Mouse (Mus musculus) forebrain, postnatal 0 days (tissue): Measurements from ENCODE around the gene Cdkn1c. TPM values are rescaled to one million over a fixed set of nuclear protein-coding genes. Genes with fewer than 3 reads are reported as not detected.

Source experiments
- ATAC-seq: fragments of 200-750 bp; cut with Nextera tagmentation; 2 replicates; pipeline ENCODE4 v1.8.0; 2017; ENCODE audit warnings: mild to moderate bottlenecking, moderate library complexity
- DNase-seq: peaks from one replicate; pipeline ENCODE4 v3.0.0-alpha.2; 2015
- H3K27ac ChIP-seq: fragments of 300-500 bp; sonication (generic); 2 replicates; pipeline ENCODE4 v1.5.1; 2014; ENCODE audit warnings: low read depth, mild to moderate bottlenecking, antibody characterized with exemption, low read length, moderate library complexity, mixed read lengths
- H3K27me3 ChIP-seq: fragments of 300-500 bp; sonication (generic); 2 replicates; pipeline ENCODE4 v1.6.1; 2014; ENCODE audit warnings: mild to moderate bottlenecking, low read length, mixed read lengths; ENCODE audit not compliant: insufficient read depth
- H3K36me3 ChIP-seq: fragments of 300-500 bp; sonication (generic); 2 replicates; pipeline ENCODE4 v1.6.1; 2014; ENCODE audit warnings: mild to moderate bottlenecking, moderate library complexity; ENCODE audit not compliant: insufficient read depth
- H3K4me1 ChIP-seq: fragments of 300-500 bp; sonication (generic); 2 replicates; pipeline ENCODE4 v1.6.1; 2014; ENCODE audit warnings: antibody characterized with exemption; ENCODE audit not compliant: insufficient read depth
- H3K4me2 ChIP-seq: fragments of 300-500 bp; sonication (generic); 2 replicates; pipeline ENCODE4 v1.6.1; 2014; ENCODE audit warnings: low read depth, mild to moderate bottlenecking, moderate library complexity
- H3K4me3 ChIP-seq: fragments of 300-500 bp; sonication (generic); 2 replicates; pipeline ENCODE4 v1.5.1; 2014; ENCODE audit warnings: low read depth, low read length, mixed read lengths
- H3K9ac ChIP-seq: fragments of 300-500 bp; sonication (generic); 2 replicates; pipeline ENCODE4 v1.6.1; 2014; ENCODE audit warnings: mild to moderate bottlenecking
- H3K9me3 ChIP-seq: fragments of 300-500 bp; sonication (generic); 2 replicates; pipeline ENCODE4 v1.6.1; 2016; ENCODE audit warnings: low read length
- CTCF ChIP-seq: sonication (generic); IDR thresholded peaks from 2 replicates; pipeline ENCODE4 v1.5.1; 2016; ENCODE audit warnings: antibody characterized with exemption, control low read depth, low read depth
- WGBS: fragments of 180-500 bp; shearing (Covaris S2); extraction: QIAGEN DNeasy Blood & Tissue Kit; methylation state at CpG from one replicate; pipeline ENCODE4 v1.1.7; 2014; 5-methylcytosine and 5-hydroxymethylcytosine counted together
- polyA plus RNA-seq: library from polyadenylated mRNA; unstranded; fragments of >200 nt; fragmentation: Nextera tagmentation; extraction: Ambion mirVana; gene quantifications from 2 replicates; pipeline ENCODE4 v1.2.1, GENCODE M21; 2015
- total RNA-seq: library from RNA; depleted of rRNA; stranded (reverse); fragments of >200 nt; gene quantifications from 2 replicates; pipeline ENCODE4 v1.2.3, GENCODE M21; 2014

Gene Cdkn1c
- total and polyA plus RNA-seq, 2 experiments from 2014 or later: 119 to 123 TPM

GRCm38 (mm10) chr7:143489735-143490134, 28.9 kb upstream of the Cdkn1c start:
- no peak for DNase-seq
- Histone ChIP-seq H3K36me3 (no peaks in the 10 kb centered on the region), H3K27me3 (no peaks in the 10 kb centered on the region), H3K27ac (no peak overlapping the region), H3K4me2 (no peak overlapping the region), H3K4me1 (no peaks in the 10 kb centered on the region), H3K4me3 (no peak overlapping the region), H3K9me3 (no peaks in the 10 kb centered on the region), H3K9ac (no peak overlapping the region)
- no peak for TF ChIP-seq CTCF
- 83% methylated on average over 6 of the region's 6 CpGs for WGBS
- no peak for ATAC-seq

- no peak overlapping the region for H3K9ac ChIP-seq
- WGBS: 16% methylated on average over 6 of the region's 6 CpGs
- no peaks in the 10 kb centered on the region for H3K9me3 ChIP-seq
- no peak for TF ChIP-seq CTCF
- no peaks in the 10 kb centered on the region for H3K4me1 ChIP-seq
- DNase-seq: no peak
- H3K27me3 ChIP-seq: no peaks in the 10 kb centered on the region
- no peaks in the 10 kb centered on the region for H3K36me3 ChIP-seq
- H3K27ac ChIP-seq: no peak overlapping the region
- no peak for ATAC-seq
- H3K4me2 ChIP-seq: no peak overlapping the region
- H3K4me3 ChIP-seq: no peak overlapping the region
Measured at GRCm38 (mm10) chr7:143482541-143482940, 21.7 kb upstream of the Cdkn1c start.

GRCm38 (mm10) chr7:143481806-143482387, 21.0 kb upstream of the Cdkn1c start:
- DNase-seq: no peak
- WGBS: 47% methylated on average over 5 of the region's 5 CpGs
- Histone ChIP-seq H3K9me3 (no peaks in the 10 kb centered on the region), H3K4me2 (no peak overlapping the region), H3K9ac (no peak overlapping the region), H3K4me1 (no peaks in the 10 kb centered on the region), H3K4me3 (no peak overlapping the region), H3K27ac (no peak overlapping the region), H3K36me3 (no peaks in the 10 kb centered on the region), H3K27me3 (no peaks in the 10 kb centered on the region)
- no peak for ATAC-seq
- TF ChIP-seq CTCF: no peak

- peak; percentile 34 for DNase-seq
- no peak for ATAC-seq
- 43% methylated on average over 13 of the region's 13 CpGs for WGBS
Measured at GRCm38 (mm10) chr7:143480498-143480897, 19.6 kb upstream of the Cdkn1c start.

GRCm38 (mm10) chr7:143477800-143478199, 16.9 kb upstream of the Cdkn1c start:
- no peak for ATAC-seq
- Histone ChIP-seq H3K4me3 (no peak overlapping the region), H3K4me1 (no peaks in the 10 kb centered on the region), H3K36me3 (no peaks in the 10 kb centered on the region), H3K4me2 (no peak overlapping the region), H3K9me3 (no peaks in the 10 kb centered on the region), H3K27me3 (no peaks in the 10 kb centered on the region), H3K27ac (no peak overlapping the region), H3K9ac (no peak overlapping the region)
- 85% methylated on average over 5 of the region's 5 CpGs for WGBS
- TF ChIP-seq CTCF: no peak
- no peak for DNase-seq

More at GRCm38 (mm10) chr7:143480498-143480897, 19.6 kb upstream of the Cdkn1c start:
- no peak overlapping the region for H3K9ac ChIP-seq
- H3K9me3 ChIP-seq: no peaks in the 10 kb centered on the region
- H3K4me2 ChIP-seq: no peak overlapping the region
- H3K27me3 ChIP-seq: no peaks in the 10 kb centered on the region
- peak; percentile 58 for TF ChIP-seq CTCF
- no peak overlapping the region for H3K4me3 ChIP-seq
- no peak overlapping the region for H3K27ac ChIP-seq
- no peaks in the 10 kb centered on the region for H3K36me3 ChIP-seq
- no peaks in the 10 kb centered on the region for H3K4me1 ChIP-seq

GRCm38 (mm10) chr7:143476702-143477335, 16.0 kb upstream of the Cdkn1c start:
- no peak overlapping the region for H3K9ac ChIP-seq
- H3K4me3 ChIP-seq: no peak overlapping the region
- H3K4me1 ChIP-seq: no peaks in the 10 kb centered on the region
- 87% methylated on average over 3 of the region's 3 CpGs for WGBS
- H3K36me3 ChIP-seq: no peaks in the 10 kb centered on the region
- ATAC-seq (no peak), DNase-seq (no peak)
- H3K27ac ChIP-seq: no peak overlapping the region
- no peak for TF ChIP-seq CTCF
- H3K9me3 ChIP-seq: no peaks in the 10 kb centered on the region
- H3K27me3 ChIP-seq: no peaks in the 10 kb centered on the region
- no peak overlapping the region for H3K4me2 ChIP-seq

GRCm38 (mm10) chr7:143475876-143476275, 15.0 kb upstream of the Cdkn1c start:
- DNase-seq (no peak), ATAC-seq (no peak)
- Histone ChIP-seq H3K4me2 (no peak overlapping the region), H3K4me1 (no peaks in the 10 kb centered on the region), H3K27ac (no peak overlapping the region), H3K36me3 (no peaks in the 10 kb centered on the region), H3K9ac (no peak overlapping the region), H3K9me3 (no peaks in the 10 kb centered on the region), H3K4me3 (no peak overlapping the region), H3K27me3 (no peaks in the 10 kb centered on the region)
- 83% methylated on average over 11 of the region's 11 CpGs for WGBS
- TF ChIP-seq CTCF: no peak
